Mouse (Mus musculus) spleen, adult 12 weeks (tissue): ENCODE measurements around the gene Gm20695.
"Not testable (repeated sequence)": the region's sequence is repeated elsewhere in the genome, so short reads cannot be mapped to it uniquely, and the experiment has no call there.

Experiments used
- DNase-seq: peaks from one replicate; pipeline ENCODE4 v3.0.0; 2022; ENCODE audit warnings: low spot score

Gene Gm20695

DNA sequence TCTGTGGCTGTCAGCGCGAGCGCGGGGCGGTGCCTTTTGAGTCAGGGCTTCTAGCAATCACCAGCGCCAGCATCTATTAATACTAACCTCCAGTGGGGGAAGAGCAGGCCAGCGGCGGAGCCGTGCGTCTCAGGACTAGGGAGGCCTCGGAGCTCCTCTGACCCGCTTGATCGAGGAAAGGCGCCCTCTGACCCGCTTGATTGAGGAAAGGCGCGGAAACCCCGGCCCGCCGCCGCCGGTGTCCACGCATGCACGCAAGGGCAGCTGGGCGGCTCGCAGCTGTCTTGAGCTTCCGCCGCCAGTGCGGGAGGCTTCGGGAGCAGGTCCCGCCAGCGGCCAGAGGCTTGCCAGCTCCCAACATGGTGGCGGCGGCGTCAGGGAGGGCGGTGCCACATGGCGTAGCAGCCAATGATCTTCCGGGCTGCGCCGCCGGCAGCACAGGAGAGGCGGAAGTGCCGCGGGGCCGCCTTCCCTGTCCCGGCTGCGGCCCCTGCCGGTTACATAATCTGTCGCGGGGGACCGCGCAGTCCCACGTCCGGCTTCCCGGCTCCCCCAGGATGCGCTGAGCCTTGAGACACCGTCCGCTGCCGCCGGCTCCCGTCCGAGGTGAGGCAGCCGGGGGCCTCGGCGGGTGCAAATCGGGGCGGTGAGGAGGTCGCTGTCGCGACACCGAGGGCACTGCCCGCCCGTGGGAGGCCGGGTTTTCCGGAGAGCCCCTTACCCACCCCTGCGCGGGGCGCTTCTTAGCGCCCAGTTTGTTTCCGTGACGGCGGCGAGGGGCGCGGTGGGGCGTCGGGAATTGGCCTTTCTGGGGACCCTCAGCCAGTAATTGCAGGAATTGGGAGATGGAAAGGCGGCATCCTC lies at the start of gene Gm20695, which contains the start of gene Zfp597:
Gene Gm20695, plus strand, starts transcription at position 448 of the 864 bp plus-strand sequence.
Gene Zfp597, minus strand, starts transcription at position 361 of the 864 bp plus-strand sequence.
- peak; percentile 93 for DNase-seq

DNA sequence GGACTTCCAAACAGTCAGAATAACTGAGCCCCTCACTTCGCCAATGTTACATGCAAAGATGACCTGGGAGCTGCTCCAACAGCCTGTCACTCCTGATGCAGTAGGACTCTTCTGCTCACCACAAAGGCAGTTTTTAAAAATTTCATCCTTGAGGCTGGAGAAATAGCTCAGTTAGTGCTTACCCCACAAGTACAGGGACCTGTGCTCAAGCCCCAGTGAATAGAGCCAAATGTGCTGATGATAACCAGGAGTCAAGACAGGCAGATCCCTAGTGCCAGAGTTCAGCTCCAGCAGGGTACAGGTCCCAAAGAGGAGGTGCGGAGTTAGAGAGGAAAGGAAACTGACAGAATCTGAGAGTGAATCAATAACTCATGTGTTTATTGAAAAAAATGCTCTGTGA lies 49.0 kb upstream of the Gm20695 start:
- DNase-seq = no peak

GRCm38 (mm10) chr16:3839157-3839885 lies 45.1 kb upstream of the Gm20695 start:
- no peak for DNase-seq

- no peak for DNase-seq
Measured at GRCm38 (mm10) chr16:3842989-3843388, 41.5 kb upstream of the Gm20695 start.

DNA sequence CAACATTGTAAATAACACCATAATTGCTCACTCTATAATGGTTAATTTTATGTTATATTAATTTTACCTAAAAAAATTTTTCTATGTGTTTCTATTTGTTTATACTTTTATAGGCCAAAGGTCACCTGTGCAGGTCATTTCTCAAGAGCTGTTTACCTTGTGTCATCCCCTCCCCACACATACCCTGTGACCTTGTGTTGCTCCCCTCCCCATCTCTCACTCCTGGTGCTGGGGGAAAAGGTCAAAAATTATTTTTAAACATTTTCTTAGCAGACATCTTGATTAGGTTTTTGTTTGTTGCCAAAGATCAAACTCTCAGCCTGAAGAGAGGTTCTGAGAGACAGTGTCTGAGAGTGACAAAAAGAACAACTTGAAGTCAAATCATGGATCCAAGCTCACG lies 40.7 kb upstream of the Gm20695 start:
- no peak for DNase-seq

DNA sequence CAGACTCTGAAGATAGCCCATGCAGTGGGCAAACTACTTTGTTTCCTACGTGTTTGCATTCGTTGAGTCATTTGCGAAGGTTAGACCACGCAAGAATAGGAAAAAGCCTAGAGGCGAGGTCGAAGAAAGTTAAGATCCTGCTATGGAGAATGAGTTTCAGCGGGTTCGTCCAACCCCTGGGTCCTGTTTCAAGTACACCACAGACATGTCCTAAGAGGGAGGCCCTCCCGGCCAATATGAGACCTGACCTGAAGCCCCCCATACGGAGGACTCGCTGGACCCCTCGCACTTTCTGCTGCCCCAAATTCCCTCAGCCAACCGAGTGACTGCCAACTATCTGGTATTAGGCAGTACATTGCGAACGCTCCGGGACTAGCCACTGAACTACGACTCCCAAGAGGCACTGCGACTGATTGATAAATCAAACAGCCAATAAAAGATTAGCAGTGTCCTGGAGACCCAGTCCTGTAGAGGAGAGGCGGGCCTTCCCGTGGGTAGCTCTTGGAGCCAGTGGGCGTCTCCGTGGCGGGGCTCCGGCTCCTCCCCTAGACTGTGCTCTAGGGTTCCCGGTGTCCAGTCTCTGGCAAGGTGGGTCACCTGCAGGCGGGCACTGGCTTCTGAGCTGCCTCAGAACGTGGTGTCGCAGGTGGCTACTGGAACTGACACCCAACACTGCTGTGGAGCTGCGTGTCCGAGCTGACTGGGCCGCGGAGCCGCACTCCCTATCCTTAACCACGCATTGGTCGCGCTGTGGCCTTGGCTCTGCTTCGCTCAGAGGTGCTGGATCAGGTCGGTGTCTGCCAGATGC lies 37.5 kb upstream of the Gm20695 start, which contains the start of gene Zfp174:
Gene Zfp174, plus strand, starts transcription at position 558 of the 808 bp plus-strand sequence.
- peak; percentile 85 for DNase-seq

GRCm38 (mm10) chr16:3847871-3848270 lies 36.6 kb upstream of the Gm20695 start:
- no peak for DNase-seq

- DNase-seq = no peak
Measured at GRCm38 (mm10) chr16:3848416-3848815, 36.0 kb upstream of the Gm20695 start.

GRCm38 (mm10) chr16:3851301-3851700 lies 33.1 kb upstream of the Gm20695 start:
- not testable (repeated sequence) for DNase-seq

DNA sequence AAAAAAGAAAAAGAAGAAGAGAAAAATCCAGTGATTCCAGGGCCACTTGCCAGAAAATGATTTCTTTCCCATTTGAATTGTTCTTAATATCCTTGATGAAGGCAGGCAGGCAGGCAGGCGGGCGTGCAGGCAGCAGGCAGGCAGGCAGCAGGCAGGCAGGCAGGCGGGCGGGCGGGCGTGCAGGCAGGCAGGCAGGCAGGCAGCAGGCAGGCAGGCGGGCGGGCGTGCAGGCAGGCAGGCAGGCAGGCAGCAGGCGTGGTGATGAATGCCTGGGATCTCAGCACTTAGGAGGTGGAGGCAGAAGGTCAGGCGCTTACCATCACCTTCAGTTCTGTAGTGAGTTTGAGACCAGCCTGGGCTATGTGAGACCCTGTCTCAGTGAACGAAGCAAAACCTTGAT lies 31.9 kb upstream of the Gm20695 start:
- no peak for DNase-seq

DNA sequence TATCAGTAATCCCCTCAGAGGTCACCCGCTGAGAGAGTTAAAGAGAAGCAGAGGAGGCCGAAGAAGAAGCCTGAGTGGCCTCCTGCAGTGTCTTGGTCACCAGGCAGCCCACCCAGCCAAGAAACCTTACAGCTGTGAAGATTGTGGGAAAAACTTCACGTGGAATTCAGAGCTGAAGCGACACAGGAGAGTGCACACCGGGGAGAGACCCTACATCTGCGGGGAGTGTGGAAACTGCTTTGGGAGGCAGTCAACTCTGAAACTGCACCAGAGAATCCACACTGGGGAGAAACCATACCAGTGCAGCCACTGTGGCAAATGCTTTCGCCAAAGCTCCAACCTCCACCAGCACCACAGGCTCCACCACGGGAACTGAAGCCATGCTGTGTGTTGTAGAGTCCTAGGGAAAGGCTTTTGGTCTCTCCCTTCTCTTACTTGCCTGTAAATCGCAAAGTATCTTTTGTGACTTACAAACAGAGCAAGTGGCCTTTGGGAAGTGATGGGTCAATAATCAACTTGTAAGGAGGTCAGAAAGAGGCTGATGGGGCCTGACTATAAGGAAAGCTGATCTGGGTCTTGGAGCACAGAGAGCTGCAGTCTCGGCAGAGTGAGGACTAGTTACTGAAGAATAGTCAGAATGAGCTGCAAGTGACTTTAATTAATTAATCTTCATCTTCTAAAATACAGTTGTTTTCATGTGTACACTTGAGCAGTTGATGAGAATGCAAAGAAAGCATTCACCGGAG lies 29.8 kb upstream of the Gm20695 start:
- DNase-seq = no peak

GRCm38 (mm10) chr16:3855776-3856175 lies 28.7 kb upstream of the Gm20695 start:
- no peak for DNase-seq

- no peak for DNase-seq
Measured at GRCm38 (mm10) chr16:3859254-3859653, 25.2 kb upstream of the Gm20695 start.

DNA sequence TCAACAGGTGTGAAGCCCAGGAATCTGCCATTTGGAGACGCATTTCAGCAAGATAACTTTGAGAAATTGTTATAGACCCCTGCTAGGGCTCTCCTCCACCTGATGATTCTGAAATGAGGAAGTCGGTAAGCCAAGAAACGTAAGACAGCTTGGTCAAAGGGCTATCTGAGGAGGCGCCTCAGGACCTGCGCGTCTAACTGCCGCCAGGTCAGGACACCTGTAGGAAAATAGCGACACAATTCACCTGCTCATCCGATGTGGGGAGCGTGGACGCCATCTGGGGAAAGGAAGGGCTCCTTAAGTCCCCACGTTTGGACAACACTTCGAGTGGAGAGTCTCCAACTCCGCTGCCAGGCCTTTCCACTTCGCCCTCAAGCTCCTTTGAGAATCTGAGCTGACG lies 12.6 kb upstream of the Gm20695 start:
- DNase-seq = no peak

DNA sequence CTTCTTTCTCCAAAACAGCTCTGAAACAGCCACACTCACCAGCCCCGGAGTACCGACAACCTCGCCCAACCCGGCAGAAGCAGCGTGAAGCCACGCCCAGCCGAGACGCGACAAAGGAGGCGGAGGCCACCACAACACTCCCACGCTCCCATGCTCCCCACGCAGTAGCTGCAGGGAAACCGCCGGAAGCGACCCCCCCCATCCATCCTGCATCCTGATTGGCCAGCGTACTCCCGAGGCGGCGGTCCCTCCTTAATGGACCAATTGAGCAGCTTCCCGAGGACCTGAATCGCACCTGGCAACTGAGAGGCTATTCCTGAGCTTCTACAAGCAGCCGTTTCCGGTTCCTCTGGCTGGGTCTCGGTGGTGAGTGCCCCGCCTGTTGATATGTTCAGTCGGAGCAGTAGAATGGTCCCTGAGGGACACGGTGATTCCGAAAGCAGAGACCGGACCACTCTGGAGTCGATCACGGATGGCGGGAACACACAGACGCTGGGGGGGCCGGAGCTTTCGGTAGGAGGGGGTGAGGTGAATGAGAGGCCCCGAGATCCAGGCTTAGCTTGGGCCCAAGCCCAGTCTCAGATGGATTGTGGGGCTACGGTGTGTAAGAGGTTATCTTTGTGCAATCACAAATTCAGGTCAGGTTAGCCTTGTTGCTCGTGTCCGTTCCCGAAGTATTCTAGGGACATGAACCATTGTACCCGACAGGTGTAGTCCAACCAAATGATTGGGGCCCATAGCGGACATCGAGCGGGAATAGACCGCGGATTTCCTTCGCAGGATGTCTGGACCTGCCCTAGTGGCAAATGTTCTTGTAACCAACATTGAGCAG lies 12.0 kb upstream of the Gm20695 start, which contains the start of gene Naa60:
Gene Naa60, plus strand, starts transcription at position 160 of the 832 bp plus-strand sequence.
- DNase-seq = peak; percentile 74

DNA sequence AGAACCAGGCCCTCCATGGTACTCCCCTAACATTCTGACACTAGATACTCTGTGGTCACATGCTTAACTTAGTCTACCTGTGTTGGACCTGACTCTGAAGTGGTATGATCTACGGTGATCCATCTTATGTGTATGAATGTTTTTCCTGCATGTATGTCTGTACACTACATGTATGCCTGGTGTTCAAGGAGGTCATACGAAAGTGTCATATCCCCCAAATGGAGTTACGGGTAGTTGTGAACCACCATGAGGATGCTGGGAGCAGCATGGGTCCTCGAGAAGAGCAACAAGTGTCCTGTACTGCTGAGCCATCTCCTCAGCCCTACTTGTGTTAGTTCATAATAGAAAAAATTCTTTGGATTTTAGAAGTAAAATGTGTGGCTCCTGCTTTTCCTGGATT lies 8.1 kb upstream of the Gm20695 start:
- DNase-seq = no peak

GRCm38 (mm10) chr16:3885065-3885670 lies 720 bp downstream of the Gm20695 start:
- no peak for DNase-seq

DNA sequence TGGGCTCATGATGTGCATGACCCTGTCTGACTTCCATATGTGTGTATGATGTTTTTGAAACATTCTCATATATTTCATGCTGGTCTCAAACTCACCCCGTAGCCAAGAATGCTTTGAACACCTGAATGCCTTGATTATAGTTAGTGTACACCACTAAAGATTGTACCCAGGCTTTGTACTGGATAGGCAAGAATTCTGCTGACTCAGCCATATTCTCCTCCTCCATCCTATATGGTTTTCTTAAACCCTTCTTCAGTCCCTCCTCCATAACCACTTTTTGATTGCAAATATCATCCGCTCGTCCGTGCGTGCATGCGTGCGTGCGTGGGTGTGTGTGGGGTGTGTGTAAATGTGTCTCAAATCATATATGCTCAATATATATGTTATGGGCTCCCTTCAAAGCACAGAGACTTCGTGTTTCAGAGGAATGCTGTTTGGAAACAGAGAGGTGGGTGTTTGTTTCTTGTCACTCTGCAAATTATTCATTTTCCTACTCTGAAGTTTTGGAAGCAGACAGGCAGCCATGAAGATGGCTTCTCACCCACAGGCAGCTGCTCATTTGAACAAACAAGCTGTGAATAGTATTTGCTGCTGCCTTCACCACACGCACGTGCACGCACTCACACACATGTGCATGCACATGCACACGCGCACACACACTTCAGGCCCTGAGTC lies 7.3 kb downstream of the Gm20695 start:
- no peak for DNase-seq

DNA sequence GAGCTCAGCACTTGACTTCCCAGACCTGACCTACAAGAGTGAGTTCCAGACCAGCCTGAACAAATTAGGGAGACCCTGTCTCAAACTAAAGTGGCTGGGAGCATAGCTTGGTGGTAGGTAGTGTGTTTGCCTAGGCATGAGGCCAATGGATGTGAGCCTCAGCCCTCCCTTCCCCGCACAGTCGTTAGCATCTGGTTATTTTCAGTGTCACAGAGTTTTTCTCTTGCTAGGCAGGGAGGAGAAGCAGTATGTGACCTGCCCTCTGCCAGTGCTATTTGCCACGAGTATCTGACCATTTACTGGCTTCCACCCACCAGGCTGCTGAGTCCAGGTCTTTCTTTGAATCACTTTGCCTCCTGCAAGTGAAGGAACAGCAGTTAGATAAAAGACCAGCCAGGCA lies 9.3 kb downstream of the Gm20695 start:
- DNase-seq = no peak
